Mouse (Mus musculus) sigmoid colon, adult 10 weeks (tissue): ENCODE measurements around the gene Mipol1. TPM values are rescaled to one million over a fixed set of nuclear protein-coding genes. Genes with fewer than 3 reads are reported as not detected.

ENCODE experiments used
- polyA plus RNA-seq: library from polyadenylated mRNA; stranded (reverse); fragments of 350-450 nt; fragmentation: Illumina TruSeq; extraction: RNeasy Lipid Tissue Mini Kit (QIAGEN cat#74804); gene quantifications from one replicate; pipeline ENCODE4 v1.2.3, GENCODE M21; 2014; ENCODE audit warnings: low read depth, low replicate concordance

The Mipol1 gene
- 10.0 TPM for polyA plus RNA-seq

DNA sequence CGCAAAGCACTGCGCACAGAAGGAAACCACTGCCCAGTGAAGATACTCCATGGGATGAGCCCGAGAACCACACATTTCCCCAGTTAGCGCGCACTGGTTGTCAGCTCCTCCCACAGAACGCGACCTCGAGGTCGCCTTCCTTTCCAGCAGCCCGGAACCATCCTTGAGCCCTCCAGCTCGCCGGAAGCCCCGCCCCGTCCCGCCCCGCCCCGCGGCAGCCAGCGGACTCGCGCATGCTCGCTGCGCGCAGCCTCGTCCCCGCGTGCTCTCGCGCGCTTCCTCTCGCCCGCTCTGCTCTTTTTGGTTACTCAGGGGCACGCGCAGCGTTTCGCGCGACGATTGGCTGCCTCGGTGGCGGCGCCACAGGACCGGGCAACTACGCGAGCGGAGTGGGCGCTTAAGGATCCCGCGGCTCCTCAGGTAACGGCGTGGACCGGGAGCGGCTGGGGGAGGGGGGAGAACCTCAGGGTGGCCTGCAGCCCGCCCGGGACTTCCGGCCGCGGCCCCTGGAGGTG lies at the start of gene Mipol1, which contains the start of gene Prps1l3:
Mipol1 (plus strand) TSS at position 236 of the 515 bp plus-strand sequence.
Prps1l3 (plus strand) TSS at position 221 of the 515 bp plus-strand sequence.

GRCm38 (mm10) chr12:57197363-57198026 lies 32.7 kb upstream of the Mipol1 start, which contains the start of gene Slc25a21:
Gene Slc25a21, minus strand, starts transcription at chr12:57197472.

Other genes with a start within 250 kb of the Mipol1 start
- gene Slc25a21, start 33.0 kb upstream of the Mipol1 start, polyA plus RNA-seq: not detected
- gene Prps1l3, start within 50 bp of the Mipol1 start, polyA plus RNA-seq: 51.7 TPM